Mouse (Mus musculus) frontal cortex, postnatal 10 days (tissue): ENCODE measurements around the gene Rgs3.

Experiments used
- DNase-seq, 2 experiments: peaks; one replicate each; pipeline ENCODE4 v3.0.0; 2022; ENCODE audit warnings: low spot score in 2 of 2, mixed read lengths in 1 of 2

The Rgs3 gene

DNA sequence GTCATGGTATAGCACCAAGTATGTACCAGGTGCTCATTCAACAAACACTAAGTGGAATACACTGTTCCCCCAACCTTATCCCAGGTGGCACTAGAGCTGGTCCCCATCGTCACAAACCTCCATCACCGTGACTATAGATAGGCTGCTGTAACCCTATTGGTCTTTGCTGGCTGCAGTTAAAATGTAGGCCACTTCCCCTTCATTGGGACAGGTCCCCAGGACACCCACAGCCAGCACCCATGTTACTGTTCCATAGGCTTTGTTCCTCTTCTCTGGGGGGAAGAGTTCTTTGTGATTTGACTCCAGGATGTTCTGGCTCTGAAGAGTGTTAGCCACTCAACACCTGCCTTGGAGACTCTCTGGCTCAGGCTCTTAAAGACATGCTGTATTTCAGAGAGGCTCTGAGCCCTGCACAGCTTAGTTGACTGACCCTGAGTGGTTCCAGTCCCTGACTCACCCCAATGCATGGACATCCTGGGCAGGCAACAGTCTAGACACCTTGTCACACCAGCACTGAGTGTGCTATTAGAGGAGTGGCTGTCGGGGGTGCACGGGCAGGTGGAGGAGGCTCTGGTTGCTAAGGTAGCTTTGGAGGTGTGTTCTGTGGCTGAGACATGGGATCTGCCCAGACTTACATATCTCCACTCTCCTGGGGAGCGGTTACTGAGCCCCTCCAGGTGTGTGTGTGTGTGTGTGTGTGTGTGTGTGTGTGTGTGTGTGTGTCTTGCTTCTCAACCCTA lies 94.4 kb downstream of the Rgs3 start:
- DNase-seq: no peak

GRCm38 (mm10) chr4:62659264-62659663 lies 99.6 kb downstream of the Rgs3 start:
- DNase-seq: no peak

DNA sequence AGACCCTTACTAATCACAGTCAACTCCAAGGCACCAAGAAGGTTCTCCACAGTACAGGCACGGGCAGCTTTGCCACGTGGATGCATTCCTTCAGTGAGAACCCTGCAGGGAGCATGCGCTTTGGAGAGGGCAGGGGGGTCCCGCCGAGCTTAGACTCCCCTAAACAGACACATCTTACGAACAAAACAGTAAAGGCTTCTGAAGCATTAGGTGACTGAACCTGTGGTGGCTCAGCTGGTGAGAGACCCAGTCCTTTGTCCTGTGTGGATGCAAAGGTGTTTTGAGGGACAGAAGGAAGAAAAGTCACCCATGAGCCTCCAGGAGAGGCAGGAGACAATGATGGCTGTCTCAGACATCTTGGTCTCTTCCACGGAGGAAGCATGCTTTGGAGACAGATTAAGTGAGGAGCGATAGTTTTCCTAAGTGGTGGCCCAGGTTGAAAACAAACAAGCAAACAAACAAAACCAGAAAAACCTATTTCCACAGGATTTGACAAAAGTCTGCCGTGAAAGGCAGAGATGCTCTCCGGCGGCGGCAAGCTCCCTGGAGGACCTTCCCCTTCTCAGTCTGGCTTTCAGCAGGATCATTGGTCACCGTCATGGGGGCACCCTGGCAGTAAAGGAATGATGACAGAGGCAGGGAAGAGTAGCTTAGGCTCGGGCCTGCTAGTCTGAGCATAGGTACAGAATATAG lies 100.4 kb downstream of the Rgs3 start:
- DNase-seq: no peak

GRCm38 (mm10) chr4:62660554-62660864 lies 100.9 kb downstream of the Rgs3 start:
- no peak for DNase-seq

DNA sequence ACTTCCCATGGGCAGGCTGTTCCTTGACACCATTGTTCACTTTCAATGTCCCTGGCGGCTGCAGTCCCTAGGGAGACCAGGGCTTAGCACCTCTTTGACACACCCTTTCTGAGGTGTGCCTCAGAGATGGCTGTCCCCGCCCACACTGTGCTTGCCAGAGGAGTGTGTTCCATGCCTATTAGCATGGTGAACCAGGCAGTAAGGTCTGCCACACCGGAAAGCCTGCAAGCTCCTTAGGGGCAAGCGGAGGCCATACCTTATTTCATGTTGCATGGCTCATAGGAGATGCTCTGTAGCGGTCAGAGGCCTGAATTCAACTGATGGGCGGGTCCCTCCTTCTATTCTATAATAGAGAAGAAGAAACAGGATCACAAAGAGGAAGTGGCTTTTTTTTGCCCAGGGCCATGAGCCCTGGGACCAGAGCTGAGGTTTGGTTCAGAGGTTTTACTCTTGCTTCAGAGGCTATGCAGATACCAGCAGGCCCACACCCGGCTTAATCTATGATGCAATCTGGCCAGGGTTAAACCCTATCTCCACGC lies 101.7 kb downstream of the Rgs3 start:
- no peak for DNase-seq

- peak in 1 of 2 experiments; percentile 52 for DNase-seq
These were observed 103.7 kb downstream of the Rgs3 start for GRCm38 (mm10) chr4:62663348-62663747.

- DNase-seq: no peak
These were observed 106.2 kb downstream of the Rgs3 start for GRCm38 (mm10) chr4:62665842-62666241.

DNA sequence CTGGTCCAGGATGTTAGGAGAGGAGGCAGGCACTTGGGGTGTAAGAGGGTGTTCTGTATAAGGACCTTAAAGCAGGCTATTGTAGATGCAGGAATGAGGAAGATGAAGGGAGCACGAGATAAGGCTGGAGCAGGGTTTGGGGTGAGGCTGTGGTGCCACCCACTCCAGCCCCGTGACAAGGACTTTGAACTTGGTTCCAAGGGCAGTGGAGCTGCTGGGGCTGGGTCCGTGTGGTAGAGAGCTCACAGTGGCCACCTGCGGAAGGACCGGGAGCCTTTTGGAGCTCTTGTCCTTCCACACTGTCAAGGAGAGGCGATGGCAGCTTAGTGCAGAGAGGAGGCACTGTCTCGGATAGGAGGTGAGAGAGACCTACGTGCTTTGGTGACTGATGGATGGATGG lies 109.0 kb downstream of the Rgs3 start:
- no peak for DNase-seq

GRCm38 (mm10) chr4:62669094-62670071 lies 109.7 kb downstream of the Rgs3 start:
- no peak for DNase-seq

DNA sequence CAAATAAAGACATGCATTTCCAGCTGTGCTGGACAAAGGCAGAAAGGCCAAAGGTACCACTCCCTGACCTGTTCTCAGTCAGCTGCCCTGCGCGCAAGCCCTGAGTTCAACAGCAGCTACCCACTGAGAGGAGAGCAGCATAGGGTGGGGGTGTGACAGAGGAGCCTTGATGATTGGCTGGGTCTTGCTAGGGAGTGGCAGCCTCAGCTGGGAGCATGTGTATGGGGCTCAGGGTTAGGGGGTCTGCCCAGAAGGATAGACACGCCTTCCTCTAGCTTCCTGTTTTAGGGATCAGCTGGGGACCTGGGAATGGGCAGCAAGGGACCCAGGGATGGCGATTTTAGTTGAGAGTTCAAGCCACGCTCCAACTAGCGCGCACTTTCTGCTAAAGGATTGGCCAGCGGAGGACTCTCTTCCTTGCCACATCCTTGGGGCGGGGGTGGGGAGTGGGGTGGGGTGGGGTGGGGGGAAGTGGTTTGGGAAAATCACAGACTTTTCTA lies 113.9 kb downstream of the Rgs3 start:
- DNase-seq: no peak

- DNase-seq: no peak
These were observed 114.7 kb downstream of the Rgs3 start for GRCm38 (mm10) chr4:62674031-62674995.

- no peak for DNase-seq
These were observed 115.7 kb downstream of the Rgs3 start for GRCm38 (mm10) chr4:62675394-62675793.

- no peak for DNase-seq
These were observed 117.5 kb downstream of the Rgs3 start for GRCm38 (mm10) chr4:62677047-62677737.

- DNase-seq: no peak
These were observed 119.5 kb downstream of the Rgs3 start for GRCm38 (mm10) chr4:62679157-62679556.

DNA sequence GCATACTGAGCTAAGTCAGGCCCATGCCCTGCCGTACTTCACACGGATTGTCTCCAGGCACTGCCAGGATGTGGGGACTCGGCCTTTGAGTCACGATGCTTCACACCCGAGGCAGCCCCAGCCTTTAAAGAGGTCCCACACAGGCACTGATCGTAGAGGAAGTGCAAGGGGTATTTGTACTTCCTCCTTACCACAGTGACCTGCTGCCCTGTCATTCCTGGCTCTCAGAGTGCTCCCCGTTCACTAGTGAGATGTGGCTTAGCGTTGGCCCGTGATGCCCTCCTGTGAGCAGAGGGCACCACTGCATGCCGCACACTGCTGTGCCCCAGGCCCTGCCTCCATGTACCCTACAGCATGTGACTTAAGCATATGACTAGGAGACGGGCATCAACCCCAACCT lies 121.8 kb downstream of the Rgs3 start:
- no peak for DNase-seq

DNA sequence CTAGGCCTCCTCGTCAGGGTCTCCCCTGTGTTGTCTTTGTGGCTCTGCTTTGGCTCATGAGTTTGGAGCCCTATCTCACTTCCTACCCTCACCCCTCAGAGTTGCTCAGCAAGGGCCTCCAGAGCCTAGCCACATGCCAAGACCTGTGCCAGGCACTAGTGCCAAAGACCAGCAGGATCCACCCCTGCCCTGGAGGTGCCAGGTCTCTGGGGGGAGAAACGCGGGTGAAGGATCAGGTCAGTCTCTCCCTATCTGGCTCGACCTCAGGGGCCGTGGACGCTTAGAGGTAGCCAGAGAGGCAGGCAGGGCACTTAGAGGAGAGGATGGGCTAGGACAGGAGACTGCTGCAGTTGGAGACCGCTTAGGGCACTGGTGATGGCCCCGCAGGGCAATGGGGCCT lies 122.7 kb downstream of the Rgs3 start:
- no peak for DNase-seq

- no peak for DNase-seq
These were observed 123.5 kb downstream of the Rgs3 start for GRCm38 (mm10) chr4:62683148-62683547.

- no peak for DNase-seq
These were observed 124.7 kb downstream of the Rgs3 start for GRCm38 (mm10) chr4:62684351-62684750.

DNA sequence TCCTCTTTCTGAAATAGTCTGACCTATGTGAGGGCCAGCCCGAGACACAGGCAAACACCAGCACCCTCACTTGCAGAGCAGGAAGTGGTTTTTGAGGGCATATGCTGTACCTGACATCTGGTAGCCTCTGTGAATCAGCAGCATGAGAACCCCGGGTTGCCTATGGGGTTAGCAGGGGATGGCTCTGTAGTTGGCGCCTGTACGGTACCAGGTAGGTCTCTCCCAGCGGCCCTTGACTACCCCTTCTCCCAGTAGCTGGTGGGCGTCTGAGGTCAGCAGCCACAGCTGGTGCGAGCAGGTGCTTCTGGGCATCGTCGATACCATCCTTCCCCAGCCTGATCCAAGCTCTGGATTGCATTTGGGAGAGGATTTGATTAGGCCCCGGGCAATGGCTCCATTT lies 125.6 kb downstream of the Rgs3 start:
- DNase-seq: no peak

GRCm38 (mm10) chr4:62686769-62687168 lies 127.1 kb downstream of the Rgs3 start:
- no peak for DNase-seq
